In the genomic region with DNA sequence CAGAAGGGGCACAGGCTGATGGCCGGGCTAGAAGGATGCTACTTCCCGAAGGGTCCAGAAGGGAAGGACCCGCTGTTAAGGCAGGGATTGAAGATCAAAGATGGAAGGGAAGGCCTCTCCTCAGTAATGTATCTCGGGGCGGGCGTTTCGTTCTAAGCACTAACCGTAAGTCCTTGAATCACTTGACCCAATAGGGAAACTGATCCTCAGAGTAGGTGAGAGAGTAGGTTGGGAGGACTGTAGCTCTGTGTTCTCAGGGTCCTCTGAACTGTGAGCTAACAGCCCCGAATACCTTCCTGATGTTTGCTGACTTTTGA, we compare ENCODE assay signal across 11 mouse cellular contexts. TPM values are rescaled to one million over a fixed set of nuclear protein-coding genes. Genes with fewer than 3 reads are reported as not detected.
DNase-seq lines count a peak whose midpoint lies in the region; ATAC-seq and TF ChIP-seq lines count a peak whose summit lies in the region.
"Had no signal": no experiment of that assay in that cellular context is flagged by ENCODE, and none has a peak within 500 bp of the region (broad histone marks: within the 10 kb centered on the region; RNA-seq: fewer than 3 reads in every experiment).

No protein-coding gene starts in this region.

- no peaks in the 10 kb centered on the region for H3K9me3 ChIP-seq in forebrain, embryonic 16.5 days (ENCODE audit: control insufficient read depth, low read length)
- H3K9me3 ChIP-seq in midbrain, embryonic 10.5 days (replicated peaks): no peaks in the 10 kb centered on the region

- no peak overlapping the region for H3K27ac ChIP-seq in testis, adult 2 months (ENCODE audit: control insufficient read depth, insufficient read depth, low read depth, low read length)
- no peak overlapping the region for H3K27ac ChIP-seq in forebrain, embryonic 16.5 days (ENCODE audit: low read length)
- no peak overlapping the region for H3K27ac ChIP-seq in midbrain, embryonic 10.5 days (replicated peaks)

- WGBS in forebrain, embryonic 16.5 days: 4% methylated on average over 9 of the region's 9 CpGs
- WGBS in midbrain, embryonic 10.5 days: under 1% methylated on average over 9 of the region's 9 CpGs

- H3K4me3 ChIP-seq in testis, adult 2 months (ENCODE audit: control insufficient read depth, low read depth, low read length): peak overlapping the region; percentile 15
- H3K4me3 ChIP-seq in forebrain, embryonic 16.5 days (replicated peaks; ENCODE audit: low read length): peak overlapping the region; percentile 34
- peak overlapping the region; percentile 47 for H3K4me3 ChIP-seq in midbrain, embryonic 10.5 days

- peak overlapping the region; percentile 55 for H3K4me2 ChIP-seq in forebrain, embryonic 16.5 days (ENCODE audit: low read length)

- TF ChIP-seq CTCF in testis, adult 2 months (IDR thresholded peaks at IDR 0.05; ENCODE audit: control insufficient read depth, insufficient read depth, insufficient replicate concordance, low read depth, low read length): no peak

- DNase-seq in testis, postnatal 10 days (ENCODE audit: low spot score): no peak
- no peak for DNase-seq in midbrain, embryonic 10.5 days (ENCODE audit: low spot score)
- DNase-seq in cerebellum, adult 11-12 months: no peak
- DNase-seq in adrenal gland, postnatal 4 days (ENCODE audit: low spot score in 2 of 2): no peak
- DNase-seq: adrenal gland, adult 2 months; cerebellum, adult 8-10 months; lung, postnatal 10 days; thymus, postnatal 4 days had no signal

- no peak for TF ChIP-seq POLR2A in testis, adult 2 months (IDR thresholded peaks at IDR 0.05; ENCODE audit: control insufficient read depth, low read depth, low read length)

- no peaks in the 10 kb centered on the region for H3K36me3 ChIP-seq in testis, adult 2 months (ENCODE audit: control insufficient read depth, insufficient read depth, low read length)
- H3K36me3 ChIP-seq in forebrain, embryonic 16.5 days (ENCODE audit: control insufficient read depth, insufficient read depth): no peaks in the 10 kb centered on the region
- no peaks in the 10 kb centered on the region for H3K36me3 ChIP-seq in midbrain, embryonic 10.5 days

- no peak for ATAC-seq in forebrain, embryonic 16.5 days
- no peak for ATAC-seq in megakaryocyte, adult 5-6 weeks (ENCODE audit: poor library complexity, severe bottlenecking)

- H3K9ac ChIP-seq in forebrain, embryonic 16.5 days (replicated peaks; ENCODE audit: low read depth, low read length): no peak overlapping the region

- H3K27me3 ChIP-seq in testis, adult 2 months (ENCODE audit: control insufficient read depth, insufficient read depth, low read length): no peaks in the 10 kb centered on the region
- H3K27me3 ChIP-seq in forebrain, embryonic 16.5 days (replicated peaks; ENCODE audit: control insufficient read depth, insufficient read depth, low read length): peaks cover 64% of the 10 kb centered on the region
- H3K27me3 ChIP-seq in midbrain, embryonic 10.5 days (ENCODE audit: low read depth, poor library complexity, severe bottlenecking): peaks cover 100% of the 10 kb centered on the region

- peaks cover 12% of the 10 kb centered on the region for H3K4me1 ChIP-seq in testis, adult 2 months (ENCODE audit: control insufficient read depth, insufficient read depth, low read length)
- H3K4me1 ChIP-seq in forebrain, embryonic 16.5 days (replicated peaks; ENCODE audit: control insufficient read depth, insufficient read depth, low read length): peaks cover 16% of the 10 kb centered on the region
- peaks cover 28% of the 10 kb centered on the region for H3K4me1 ChIP-seq in midbrain, embryonic 10.5 days

RNA-seq across cellular contexts. Expression of gene Tmem33, which starts 43.6 kb away (rescaled TPM):
- 43.7 and 58.1 TPM in 2 replicates for polyA plus RNA-seq in testis, adult 2 months (2012; rRNA removed)
- 82.9 and 83.1 TPM in 2 replicates for polyA plus RNA-seq in forebrain, embryonic 16.5 days (2015; fragmentation: Nextera tagmentation; extraction: Ambion mirVana)
- polyA plus RNA-seq in midbrain, embryonic 10.5 days (2016; fragmentation: Nextera tagmentation; extraction: Ambion mirVana): 118 and 130 TPM in 2 replicates
- 99.7 and 105 TPM in 2 replicates for total RNA-seq in megakaryocyte, adult 5-6 weeks (2015)
- total RNA-seq in megakaryocyte, adult 5-6 weeks (2017): 38.6 and 47.3 TPM in 2 replicates
- total RNA-seq in adrenal gland, postnatal 4 days (2021): 10 to 100 TPM; 74.6 to 83.9 TPM
